Mouse (Mus musculus) yolk sac, embryonic 10.5 days (tissue): ENCODE measurements at regions not wholly inside any gene's neighbourhood (a gene's known extent, or its start where the extent isn't known, plus 50 kb on each side); places are given as distances from the start of the nearest gene placed in this dataset.
A peak's percentile ranks its signal among the peaks of the same experiment; 100 is the strongest.

ENCODE experiments used
- DNase-seq: peaks from one replicate; pipeline ENCODE4 v3.0.0-alpha.2; 2017; ENCODE audit warnings: low spot score

DNA sequence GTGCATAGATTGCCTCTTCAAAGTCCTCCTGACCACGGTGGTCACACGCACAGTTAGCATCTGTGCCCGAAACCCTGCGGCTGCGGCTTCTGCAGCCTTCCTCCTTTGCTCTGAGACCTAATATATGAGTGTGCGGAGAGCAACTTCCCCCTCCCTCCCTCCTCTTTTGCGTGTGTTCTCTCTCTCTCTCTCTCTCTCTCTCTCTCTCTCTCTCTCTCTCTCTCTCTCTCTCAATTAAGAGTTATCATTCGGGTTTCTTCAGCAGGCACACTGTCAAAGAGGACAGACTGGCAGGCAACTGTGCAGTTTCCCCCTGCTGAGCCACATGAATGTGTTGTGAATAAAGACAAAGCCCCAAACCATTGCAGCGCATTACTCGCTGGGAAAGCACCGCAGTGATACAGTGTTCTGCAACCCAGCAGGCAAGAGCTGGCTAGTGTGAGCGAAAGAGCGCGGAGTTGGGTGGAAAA lies 900.8 kb downstream of the Mat2b start:
- DNase-seq, result peak; percentile 1

DNA sequence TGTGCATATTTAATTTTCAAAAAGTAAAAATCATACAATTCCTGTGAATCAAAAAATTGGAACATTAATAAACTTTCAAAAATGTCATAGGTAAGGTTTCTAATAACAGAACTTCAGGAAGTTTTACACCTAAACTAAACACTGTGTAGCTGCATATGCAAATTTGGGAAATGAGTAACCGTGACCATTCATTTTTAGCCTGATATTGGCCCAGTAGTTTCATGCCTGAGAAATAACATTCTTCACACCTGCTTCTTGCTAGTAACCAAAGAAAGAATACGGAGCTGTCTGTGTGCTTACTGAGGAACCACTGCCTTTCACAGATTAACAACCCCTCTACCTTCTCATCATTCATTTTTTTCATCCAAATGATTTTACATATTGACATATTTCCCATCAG lies 902.9 kb downstream of the Mat2b start:
- no peak for DNase-seq
